Mouse (Mus musculus) activated CD4-positive, CD25-positive, alpha-beta regulatory T cell, adult 4 months (primary cell): ENCODE measurements around the gene Akap5. TPM values are rescaled to one million over a fixed set of nuclear protein-coding genes. Genes with fewer than 3 reads are reported as not detected.

Experiments
- ATAC-seq: one replicate; pipeline ENCODE4 v1.8.0; 2017
- polyA plus RNA-seq, 2 experiments: library from polyadenylated mRNA; unstranded; fragments of 100-300 nt; shearing (Covaris generic); gene quantifications; one replicate each; pipeline ENCODE4 v1.2.1; 2017

Gene Akap5
- polyA plus RNA-seq, 2 experiments from 2014 or later, result 1.3 to 2.2 TPM

- peak; percentile 45 for ATAC-seq
Observed at GRCm38 (mm10) chr12:76369206-76369977, 44.7 kb downstream of the Akap5 start, which contains the start of gene Zbtb25. Gene Zbtb25 (minus strand): TSS chr12:76369602.

GRCm38 (mm10) chr12:76369978-76370830 is 45.5 kb downstream of the Akap5 start, which contains the start of gene Zbtb1:
Gene Zbtb1 (plus strand): TSS chr12:76370266.
- ATAC-seq, result peak; percentile 18

GRCm38 (mm10) chr12:76370831-76371571 is 46.3 kb downstream of the Akap5 start:
- peak; percentile 5 for ATAC-seq

GRCm38 (mm10) chr12:76372046-76372445 is 47.4 kb downstream of the Akap5 start:
- no peak for ATAC-seq

DNA sequence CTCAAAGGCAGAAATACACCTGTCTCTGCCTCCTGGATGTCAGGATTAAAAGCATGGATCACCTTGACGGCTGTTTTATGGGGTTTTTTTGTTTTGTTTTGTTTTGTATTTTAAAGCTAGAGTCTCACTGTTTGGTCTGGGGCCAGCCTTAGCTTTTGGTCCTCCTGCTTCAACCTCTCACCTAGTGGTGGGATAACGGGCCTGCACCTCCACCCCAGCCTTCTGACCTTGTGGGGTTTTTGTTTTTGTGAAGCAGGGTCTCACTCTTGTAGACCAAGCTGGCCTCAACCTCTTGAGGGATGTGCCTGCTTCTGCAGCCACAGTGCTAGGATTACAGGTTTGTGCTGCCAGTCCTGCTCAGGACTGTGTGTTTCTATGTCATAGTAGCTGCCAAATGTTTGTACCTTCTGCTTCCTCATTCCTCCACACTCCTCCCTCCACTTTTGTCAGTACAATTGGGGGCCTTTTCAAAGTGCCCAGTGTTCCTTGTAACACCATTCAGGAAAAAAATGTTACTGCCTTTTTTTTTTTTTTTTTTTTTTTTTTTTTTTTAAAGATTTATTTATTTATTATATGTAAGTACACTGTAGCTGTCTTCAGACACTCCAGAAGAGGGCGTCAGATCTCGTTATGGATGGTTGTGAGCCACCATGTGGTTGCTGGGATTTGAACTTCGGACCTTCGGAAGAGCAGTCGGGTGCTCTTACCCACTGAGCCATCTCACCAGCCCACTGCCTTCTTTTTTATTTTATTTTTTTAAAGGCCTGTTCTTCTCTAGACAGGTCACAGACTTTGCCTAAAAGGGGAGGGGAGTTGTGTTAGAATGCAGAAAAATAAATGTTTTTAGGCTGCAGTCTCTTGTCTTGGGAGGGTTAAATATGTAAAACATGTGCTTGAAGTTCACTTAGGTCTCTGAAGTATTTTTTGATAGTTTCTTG is 48.5 kb downstream of the Akap5 start:
- ATAC-seq, result no peak

DNA sequence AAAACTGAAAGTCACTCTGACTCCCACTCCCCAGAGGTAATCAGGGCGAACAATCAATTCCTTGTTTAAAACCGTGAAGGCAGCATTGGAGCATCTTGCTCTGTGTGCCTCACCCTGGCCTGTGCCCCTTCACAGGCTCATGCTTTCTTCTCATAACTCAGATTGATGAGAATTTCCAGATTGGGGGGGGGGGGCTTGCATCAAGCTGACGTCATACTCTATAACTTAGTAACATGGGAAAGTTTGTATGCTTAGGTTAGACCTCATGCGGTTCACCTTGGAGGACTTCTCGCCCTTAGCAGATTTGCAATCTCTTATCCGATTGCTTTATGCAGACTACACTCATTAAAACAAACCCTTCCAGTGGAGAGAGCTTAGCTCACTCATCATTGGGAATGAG is 49.3 kb downstream of the Akap5 start:
- ATAC-seq, result peak; percentile 1

DNA sequence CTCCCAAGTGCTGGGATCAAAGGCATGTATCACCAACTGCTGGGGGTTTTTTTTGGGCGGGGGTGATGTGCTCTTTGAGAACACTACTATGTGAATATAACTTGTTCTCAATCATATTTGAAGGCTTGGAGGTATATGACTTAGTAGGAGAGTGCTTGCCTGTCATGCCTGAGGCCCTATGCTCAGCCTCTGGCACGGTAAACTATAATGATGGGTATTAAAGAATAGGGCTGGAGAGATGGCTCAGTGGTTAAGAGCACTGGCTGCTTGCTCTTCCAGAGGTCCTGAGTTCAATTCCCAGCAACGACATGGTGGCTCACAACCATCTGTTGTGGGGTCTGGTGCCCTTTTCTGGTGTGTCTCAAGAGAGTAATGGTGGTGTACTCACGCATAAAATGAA is 50.2 kb downstream of the Akap5 start:
- ATAC-seq, result no peak

DNA sequence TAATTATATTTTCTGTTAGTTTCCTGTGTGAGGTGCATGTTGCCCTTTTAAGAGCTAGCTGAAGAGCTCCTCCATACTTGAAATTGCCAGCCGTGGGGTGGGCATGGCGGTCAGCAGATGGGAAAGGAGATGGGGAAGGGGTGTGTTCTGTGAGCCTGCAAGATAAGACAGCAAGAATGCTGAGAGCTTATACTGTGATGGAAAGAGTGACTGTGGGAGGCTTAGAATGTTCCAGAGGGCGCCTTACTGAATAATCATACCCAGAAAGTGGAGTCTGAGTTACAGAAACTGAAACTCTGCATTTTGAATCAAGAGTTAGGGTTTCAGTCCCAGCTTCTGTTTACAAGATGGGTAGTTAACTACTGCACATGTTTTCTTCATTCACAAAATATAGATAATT is 50.8 kb downstream of the Akap5 start:
- peak; percentile 30 for ATAC-seq

- ATAC-seq, result peak; percentile 72
Observed at GRCm38 (mm10) chr12:76376649-76377048, 52.0 kb downstream of the Akap5 start.

DNA sequence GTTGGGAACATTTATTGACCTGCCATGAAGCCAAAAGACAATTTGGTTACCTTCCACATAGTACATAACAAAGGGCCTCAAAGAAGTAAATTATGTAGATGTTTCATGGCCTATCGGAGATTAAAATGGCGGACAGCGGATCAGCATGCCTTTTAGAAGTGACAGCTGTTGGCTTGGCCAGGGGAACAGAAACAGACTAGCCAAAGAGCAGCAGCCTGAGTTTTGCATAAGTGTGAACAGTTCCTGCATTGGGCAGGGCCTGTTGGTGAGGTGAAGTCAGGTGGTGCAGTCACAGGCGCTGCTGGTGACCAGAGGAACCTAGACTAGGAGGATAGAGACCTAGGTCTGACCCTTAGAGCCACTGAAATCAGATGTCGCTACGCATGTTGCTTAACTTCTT is 52.4 kb downstream of the Akap5 start:
- no peak for ATAC-seq

DNA sequence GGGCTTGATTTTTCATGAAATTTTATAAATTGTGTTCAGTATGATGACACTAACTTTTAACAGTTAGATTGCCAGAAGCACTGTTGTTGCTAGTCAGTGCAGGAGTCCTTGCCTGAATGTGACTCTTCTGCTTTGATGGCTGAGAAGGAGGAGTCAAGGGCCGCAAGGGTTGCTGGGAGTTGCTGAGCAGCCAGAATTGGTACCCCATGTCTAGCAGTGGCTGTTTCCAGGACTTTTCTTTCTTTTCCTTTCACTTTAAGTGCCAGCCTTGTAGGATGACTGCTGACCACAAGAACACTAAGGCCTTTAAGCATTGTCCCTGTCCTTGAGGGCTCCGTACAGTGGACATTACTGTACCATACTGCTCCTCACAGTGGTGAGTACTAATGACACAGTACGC is 53.0 kb downstream of the Akap5 start:
- no peak for ATAC-seq

DNA sequence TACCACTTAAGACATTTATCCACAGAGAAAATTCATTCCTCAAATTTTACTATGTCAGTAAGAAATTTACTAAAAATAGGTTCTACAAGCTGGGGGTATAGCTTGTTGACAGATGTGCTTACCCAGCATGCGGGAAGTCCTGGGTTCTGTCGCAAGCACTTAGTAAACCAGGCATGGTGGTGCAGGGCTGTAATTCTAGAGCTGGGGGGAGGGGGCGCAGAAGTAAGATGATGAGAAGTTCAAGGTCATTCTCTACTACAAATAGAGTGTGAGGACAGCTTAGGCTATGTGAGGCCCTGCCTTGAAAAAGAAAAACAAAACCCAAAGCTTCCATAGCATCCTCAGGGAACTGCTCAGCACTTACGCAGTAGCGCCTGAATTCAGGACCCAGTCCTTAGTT is 53.9 kb downstream of the Akap5 start:
- no peak for ATAC-seq

GRCm38 (mm10) chr12:76380151-76380550 is 55.5 kb downstream of the Akap5 start:
- ATAC-seq, result no peak

Other genes with a start within 250 kb of the Akap5 start
- not detected for gene Esr2, start 147.6 kb upstream of the Akap5 start, polyA plus RNA-seq
- gene Tex21, start 78.1 kb upstream of the Akap5 start, polyA plus RNA-seq, result not detected
- gene Mthfd1, start 69.6 kb upstream of the Akap5 start, polyA plus RNA-seq, result 10 to 100 TPM; 24.4 to 35.0 TPM
- gene Zbtb25, start 44.7 kb downstream of the Akap5 start, polyA plus RNA-seq, result 10 to 100 TPM; 12.1 to 15.0 TPM
- 10 to 100 TPM; 25.6 to 26.1 TPM for gene Zbtb1, start 45.4 kb downstream of the Akap5 start, polyA plus RNA-seq
- 1 to 10 TPM; 3.8 to 4.8 TPM for gene Hspa2, start 79.3 kb downstream of the Akap5 start, polyA plus RNA-seq
- gene Ppp1r36, start 92.6 kb downstream of the Akap5 start, polyA plus RNA-seq, result not detected
- 1 to 10 TPM; 2.5 to 3.7 TPM for gene Plekhg3, start 206.0 kb downstream of the Akap5 start, polyA plus RNA-seq